Mouse (Mus musculus): ENCODE data around the gene Kcnc1. TPM values are rescaled to one million over a fixed set of nuclear protein-coding genes. Genes with fewer than 3 reads are reported as not detected.

The Kcnc1 gene
- 68.6 and 83.9 TPM in 2 replicates for polyA plus RNA-seq (2012; rRNA removed)

DNA sequence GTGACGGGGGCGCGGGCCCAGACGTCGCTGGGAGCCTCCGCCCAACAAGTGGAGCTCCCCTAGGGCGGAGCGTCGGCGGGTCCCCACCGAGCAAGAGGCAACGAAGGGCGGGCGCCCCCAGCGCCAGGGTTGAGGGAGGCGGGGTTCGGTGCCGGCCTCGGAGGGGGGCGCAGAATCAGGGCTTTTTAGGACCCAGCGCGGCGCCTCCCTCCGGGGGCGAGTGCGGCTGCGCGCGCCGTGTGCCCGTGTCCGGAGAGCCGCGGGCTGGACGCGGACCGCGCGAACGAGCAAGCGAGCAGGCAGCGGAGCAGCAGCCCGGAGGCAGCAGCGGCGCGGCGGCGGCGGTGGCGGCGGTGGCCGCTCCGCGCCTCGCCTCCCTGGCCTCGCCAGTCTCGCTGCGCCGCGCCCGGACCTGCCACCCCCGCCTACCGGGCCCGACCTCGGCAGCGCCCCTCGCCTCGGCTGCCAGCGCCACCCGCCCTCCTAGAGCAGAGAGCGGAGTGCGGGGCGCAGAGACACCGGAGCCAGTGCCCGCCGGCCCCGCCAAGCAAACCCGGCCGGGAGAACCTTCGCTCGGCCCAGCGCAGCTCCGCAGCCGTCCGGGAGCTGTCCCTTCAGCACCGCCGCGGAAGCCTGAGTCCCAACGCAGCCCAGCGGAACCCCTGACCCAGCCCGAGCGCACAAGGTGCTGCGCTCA is at the start of gene Kcnc1:
Kcnc1 (plus strand) TSS at position 267 of the 697 bp plus-strand sequence.
- DNase-seq (ENCODE audit: extremely low spot score in 1 of 2, low spot score in 1 of 2): peak in 1 of 2 experiments; percentile 71

DNA sequence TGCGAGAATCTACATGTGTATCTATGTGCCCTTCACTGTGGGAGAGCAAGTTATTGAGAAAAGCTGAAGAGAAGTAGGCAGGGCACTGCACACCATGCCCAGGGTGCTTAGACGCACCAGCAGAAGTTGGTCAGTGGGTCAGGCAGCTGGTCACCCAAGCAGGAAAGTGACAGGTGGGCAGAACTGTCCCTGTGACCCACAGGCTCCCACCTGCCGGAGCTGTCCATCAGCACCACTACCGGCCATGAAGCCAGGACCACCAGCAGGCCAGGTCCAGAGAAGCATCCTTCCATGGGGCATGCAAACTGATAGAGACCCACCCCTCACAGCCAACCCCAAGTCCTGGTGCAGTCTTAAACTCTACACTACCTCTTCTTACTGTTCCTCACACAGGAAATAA is 48.6 kb upstream of the Kcnc1 start:
- DNase-seq (ENCODE audit: extremely low spot score in 1 of 2, low spot score in 1 of 2): no peak

DNA sequence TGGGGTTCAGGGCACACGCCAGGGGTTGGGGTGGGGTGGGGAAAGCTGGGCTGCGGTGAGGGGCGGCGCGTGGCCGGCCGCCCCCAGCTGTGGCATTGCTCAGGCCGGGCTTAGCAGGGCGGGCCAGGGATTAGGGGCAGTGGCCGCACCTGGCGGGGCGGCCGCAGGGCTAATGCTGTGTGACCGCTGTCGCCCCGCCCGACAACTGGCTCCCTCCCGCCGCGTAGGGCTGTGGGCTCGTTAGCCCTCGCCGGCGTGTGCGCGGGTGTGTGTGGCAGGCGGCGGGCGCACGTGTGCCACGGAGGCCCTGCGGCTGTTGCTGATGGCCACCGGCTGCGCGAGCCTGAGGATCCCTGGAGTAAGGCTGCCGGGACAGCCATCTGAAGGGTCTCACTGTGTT is 47.5 kb upstream of the Kcnc1 start:
- DNase-seq (ENCODE audit: extremely low spot score in 1 of 2, low spot score in 1 of 2): peak in 1 of 2 experiments; percentile 6

DNA sequence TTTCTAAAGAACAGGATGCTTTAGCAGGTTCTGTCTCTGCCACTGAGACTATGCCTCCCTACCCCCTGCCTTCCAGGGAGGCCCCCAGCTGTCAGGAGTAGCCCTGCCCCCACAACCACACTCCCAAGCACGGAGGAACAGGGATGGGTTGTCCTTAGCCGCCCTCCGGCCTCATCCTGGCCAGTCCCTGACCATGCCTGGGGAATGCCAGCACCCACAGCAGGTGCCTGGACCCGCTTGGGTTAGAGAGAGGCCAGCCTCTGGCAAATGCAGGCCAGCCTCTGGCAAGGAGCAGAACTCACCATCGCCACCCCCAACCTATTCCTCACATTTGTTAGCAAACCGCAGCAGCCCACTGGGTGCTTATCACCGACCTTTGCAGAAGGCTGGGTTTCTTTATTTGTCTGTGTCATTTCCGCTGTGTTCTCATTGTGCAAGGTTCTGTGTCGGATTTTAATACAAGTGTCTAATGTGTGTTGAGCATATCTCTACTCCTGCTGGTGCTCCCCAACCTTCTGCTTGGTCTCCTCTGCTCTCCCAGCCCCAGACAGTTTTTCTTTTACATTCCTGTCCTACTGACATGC is 46.1 kb upstream of the Kcnc1 start:
- DNase-seq (ENCODE audit: extremely low spot score in 1 of 2, low spot score in 1 of 2): no peak

DNA sequence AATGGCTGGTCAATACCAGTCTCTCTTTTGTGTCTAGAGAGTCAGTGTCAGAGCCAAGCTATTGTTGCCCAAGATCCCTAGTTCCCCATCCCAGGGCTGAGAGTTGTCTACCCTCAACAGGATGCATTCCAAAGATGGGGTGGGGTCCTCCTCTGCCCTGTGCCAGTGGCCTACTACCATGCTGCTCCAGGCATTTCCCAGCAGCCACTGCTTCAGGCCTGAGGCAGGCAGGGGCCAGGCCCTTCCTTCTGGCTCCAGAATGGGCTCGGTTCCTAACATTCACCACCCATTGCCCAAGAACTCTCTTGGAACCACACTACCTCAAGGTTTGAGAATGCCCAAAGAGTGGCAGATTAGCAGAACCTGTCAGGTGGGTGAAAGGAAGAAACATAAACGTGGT is 43.5 kb upstream of the Kcnc1 start:
- DNase-seq (ENCODE audit: extremely low spot score in 1 of 2, low spot score in 1 of 2): no peak

DNA sequence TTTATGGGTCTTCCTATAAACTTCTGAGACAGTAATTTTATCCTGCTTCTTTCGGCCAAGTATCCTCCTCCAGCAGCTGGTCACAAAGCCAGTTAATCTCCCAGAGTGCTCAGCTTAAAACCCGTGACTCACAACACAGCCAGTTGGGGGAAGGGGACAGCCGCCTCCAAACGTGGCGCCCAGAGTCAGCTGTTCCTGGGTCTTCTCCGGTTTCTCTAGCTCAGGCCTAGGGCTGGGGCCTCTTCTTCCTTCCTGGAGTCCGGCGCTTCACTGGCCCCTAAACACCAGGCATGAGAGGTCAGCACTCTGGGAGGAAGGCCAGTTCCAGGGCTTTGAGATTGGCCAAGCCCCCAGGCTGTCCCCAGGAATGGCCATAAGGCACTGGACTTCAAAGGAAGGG is 43.1 kb upstream of the Kcnc1 start:
- no peak for DNase-seq (ENCODE audit: extremely low spot score in 1 of 2, low spot score in 1 of 2)

DNA sequence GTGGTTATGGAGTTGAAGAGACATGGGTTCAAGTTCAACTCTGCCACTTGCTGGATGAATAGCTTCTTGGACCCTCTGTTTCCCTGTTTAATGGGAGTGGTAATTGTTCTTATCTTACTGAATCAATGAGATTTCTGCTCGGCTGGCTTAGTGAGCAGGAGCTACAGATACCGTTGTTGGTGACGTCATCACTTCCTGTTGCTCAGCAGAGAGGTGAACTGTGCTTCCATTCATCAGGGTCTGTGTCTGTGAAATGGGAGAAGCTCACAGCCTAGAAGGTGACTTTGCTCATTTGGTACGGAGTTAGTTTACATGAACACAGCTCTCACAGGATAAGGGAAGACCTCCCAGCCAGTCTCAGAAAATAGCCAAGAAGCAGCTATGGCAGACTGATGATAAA is 42.4 kb upstream of the Kcnc1 start:
- no peak for DNase-seq (ENCODE audit: extremely low spot score in 1 of 2, low spot score in 1 of 2)

DNA sequence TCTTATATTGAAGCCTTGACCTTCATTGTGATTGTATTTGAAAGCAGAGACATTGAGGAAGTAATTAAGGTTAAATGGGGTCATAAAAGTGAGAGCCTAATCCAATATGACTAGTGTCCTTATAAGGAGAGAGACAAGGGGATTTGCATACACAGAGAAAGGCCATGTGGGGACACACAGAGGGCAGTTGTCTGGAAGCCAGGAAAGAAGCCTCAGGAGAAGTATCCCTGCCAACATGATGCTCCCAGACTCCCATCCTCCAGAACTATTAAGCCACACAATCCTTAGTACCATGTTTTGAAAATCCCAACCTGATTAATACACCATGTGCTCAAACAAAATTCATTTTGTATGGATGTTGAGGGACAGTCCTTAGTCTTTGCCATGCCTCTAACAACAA is 34.5 kb upstream of the Kcnc1 start:
- DNase-seq (ENCODE audit: extremely low spot score in 1 of 2, low spot score in 1 of 2): no peak

DNA sequence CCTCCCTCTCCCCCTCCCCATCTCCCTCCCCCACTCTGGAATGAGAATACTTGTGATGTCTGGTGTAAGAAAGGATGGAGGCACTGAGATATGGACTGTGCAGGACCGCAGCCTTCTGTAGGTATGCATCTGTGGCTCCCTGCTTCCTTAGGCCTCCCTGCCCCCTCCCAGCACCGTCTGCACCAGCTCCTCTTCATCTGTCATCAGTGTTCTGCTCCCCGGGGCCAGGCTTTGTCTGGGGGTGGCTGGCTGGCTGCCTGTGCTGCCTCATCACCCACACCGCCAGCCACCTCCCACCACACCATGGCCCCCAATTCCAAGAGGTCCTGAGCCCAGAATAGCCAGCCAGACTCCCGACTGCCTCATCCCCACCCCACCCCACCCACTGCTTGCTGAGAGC is 32.1 kb upstream of the Kcnc1 start:
- DNase-seq (ENCODE audit: extremely low spot score in 1 of 2, low spot score in 1 of 2): peak; percentile 17 to 37

DNA sequence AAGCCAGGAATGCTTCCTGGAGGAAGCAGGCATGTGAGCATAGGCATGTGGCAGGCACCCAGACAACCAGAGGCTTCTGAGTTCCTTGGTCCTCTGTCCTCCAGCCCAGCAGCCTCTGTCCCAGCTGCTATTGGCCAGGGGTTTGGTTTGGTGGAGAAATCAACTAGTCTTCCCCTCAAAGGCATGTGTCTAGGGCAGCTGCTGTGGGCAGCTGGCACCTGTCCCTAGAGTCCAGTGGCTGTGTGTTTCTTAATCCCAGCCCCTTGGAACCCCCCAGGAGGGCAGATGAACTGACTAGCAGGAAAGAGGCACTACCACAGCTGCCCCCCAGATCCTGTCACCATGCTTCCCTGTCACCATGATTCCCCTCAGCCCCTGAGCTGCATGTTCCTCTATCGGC is 30.5 kb upstream of the Kcnc1 start:
- DNase-seq (ENCODE audit: extremely low spot score in 1 of 2, low spot score in 1 of 2): no peak

DNA sequence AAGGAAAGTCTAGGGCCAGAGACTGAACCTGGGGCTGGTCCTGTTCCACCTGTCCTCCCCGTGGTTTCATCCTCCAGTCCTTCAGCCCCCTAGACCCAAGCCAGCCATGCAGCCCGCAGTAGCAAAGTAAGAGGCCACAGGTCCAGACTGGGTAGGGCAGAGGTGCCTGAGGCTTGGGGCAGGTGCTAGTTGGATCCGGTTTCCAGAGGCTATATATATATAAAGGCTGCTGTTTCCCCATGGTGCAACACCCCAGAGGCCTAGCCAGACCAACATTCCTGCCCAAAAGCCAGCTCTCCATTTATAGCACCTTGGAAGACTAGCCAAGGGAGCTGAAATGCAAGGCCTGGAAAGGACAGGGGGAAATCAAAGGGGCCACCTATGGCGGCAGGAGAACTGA is 25.2 kb upstream of the Kcnc1 start:
- no peak for DNase-seq (ENCODE audit: extremely low spot score in 1 of 2, low spot score in 1 of 2)

DNA sequence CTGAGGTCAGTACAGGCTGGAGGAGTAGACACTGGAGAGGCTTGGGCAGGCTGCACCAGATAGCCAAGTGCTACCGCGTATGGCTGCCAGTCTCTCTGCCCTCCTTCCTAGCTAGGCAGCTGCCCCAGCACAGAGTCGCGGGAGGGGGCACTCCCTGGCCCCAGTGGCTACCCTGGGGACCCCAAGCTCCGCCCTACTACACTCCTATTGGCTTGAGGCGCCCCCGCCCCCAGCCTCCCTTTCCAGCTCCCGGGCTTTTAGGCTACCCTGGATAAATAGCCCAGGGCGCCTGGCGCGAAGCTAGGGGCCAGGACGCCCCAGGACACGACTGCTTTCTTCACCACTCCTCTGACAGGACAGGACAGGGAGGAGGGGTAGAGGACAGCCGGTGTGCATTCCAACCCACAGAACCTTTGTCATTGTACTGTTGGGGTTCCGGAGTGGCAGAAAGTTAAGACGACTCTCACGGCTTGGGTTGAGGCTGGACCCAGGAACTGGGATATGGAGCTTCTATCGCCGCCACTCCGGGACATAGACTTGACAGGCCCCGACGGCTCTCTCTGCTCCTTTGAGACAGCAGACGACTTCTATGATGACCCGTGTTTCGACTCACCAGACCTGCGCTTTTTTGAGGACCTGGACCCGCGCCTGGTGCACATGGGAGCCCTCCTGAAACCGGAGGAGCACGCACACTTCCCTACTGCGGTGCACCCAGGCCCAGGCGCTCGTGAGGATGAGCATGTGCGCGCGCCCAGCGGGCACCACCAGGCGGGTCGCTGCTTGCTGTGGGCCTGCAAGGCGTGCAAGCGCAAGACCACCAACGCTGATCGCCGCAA is 19.9 kb upstream of the Kcnc1 start, which contains the start of gene Myod1:
Myod1 (plus strand) TSS at position 303 of the 836 bp plus-strand sequence.
- no peak for DNase-seq (ENCODE audit: extremely low spot score in 1 of 2, low spot score in 1 of 2)

DNA sequence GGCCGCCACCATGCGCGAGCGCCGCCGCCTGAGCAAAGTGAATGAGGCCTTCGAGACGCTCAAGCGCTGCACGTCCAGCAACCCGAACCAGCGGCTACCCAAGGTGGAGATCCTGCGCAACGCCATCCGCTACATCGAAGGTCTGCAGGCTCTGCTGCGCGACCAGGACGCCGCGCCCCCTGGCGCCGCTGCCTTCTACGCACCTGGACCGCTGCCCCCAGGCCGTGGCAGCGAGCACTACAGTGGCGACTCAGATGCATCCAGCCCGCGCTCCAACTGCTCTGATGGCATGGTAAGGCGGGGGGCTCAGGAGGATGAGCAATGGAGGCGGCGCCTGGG is 19.3 kb upstream of the Kcnc1 start:
- DNase-seq (ENCODE audit: extremely low spot score in 1 of 2, low spot score in 1 of 2): no peak

DNA sequence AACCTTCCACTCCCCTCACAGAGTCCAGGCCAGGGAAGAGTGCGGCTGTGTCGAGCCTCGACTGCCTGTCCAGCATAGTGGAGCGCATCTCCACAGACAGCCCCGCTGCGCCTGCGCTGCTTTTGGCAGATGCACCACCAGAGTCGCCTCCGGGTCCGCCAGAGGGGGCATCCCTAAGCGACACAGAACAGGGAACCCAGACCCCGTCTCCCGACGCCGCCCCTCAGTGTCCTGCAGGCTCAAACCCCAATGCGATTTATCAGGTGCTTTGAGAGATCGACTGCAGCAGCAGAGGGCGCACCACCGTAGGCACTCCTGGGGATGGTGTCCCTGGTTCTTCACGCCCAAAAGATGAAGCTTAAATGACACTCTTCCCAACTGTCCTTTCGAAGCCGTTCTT is 18.2 kb upstream of the Kcnc1 start:
- DNase-seq (ENCODE audit: extremely low spot score in 1 of 2, low spot score in 1 of 2): no peak

DNA sequence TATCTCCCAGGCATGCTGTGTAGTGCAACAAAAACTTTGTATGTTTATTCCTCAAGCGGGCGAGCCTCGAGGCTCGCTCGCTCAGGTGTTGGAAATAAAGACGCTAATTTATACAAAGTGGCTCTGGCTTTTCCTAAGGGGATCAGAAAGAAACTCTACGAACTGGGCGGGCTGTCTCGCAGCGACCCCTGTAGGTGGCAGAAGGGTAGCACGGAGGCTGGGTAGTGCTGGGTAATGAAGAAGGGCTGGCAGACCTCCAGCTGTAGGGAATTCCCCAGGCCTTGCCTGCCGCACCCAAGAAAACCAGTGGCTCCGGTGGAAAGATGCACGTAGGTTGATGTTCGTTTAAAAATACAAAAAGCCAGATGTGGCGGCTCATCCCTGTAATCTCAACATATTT is 17.3 kb upstream of the Kcnc1 start:
- DNase-seq (ENCODE audit: extremely low spot score in 1 of 2, low spot score in 1 of 2): peak in 1 of 2 experiments; percentile 83

DNA sequence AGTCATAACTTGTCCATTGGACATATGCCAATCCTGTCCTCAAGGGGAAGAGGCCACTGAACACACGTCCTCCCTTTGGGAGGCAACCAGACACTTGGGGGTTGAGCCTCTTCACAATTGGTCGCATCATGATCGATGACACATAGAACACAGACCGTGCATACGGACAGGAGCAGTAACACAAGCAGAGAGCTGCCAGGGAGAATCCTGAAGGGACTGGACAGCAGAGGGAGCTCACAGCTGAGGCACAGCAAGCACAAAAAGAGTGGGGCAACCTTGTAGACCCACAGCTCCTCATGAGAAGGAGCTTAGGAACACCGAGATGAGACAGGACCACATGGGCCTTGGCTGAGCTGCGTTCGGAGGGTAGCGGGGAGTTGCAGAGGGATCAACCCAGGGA is 15.7 kb upstream of the Kcnc1 start:
- DNase-seq (ENCODE audit: extremely low spot score in 1 of 2, low spot score in 1 of 2): peak in 1 of 2 experiments; percentile 57

DNA sequence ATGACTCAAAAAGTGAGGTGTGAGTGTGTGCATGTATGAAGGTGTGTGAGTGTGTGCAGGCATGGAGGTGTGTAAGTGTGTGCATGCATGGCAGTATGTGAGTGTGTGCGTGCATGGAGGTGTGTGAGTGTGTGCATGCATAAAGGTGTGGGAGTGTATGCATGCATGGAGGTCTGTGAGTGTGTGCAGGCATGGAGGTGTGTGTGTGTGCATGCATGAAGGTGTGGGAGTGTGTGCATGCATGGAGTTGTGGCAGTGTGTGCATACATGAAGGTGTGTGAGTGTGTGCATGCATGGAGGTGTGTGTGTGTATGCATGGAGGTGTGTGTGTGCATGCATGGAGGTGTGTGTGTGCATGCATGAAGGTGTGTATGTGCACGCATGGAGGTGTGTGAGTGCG is 8.9 kb upstream of the Kcnc1 start:
- DNase-seq (ENCODE audit: extremely low spot score in 1 of 2, low spot score in 1 of 2): no peak

DNA sequence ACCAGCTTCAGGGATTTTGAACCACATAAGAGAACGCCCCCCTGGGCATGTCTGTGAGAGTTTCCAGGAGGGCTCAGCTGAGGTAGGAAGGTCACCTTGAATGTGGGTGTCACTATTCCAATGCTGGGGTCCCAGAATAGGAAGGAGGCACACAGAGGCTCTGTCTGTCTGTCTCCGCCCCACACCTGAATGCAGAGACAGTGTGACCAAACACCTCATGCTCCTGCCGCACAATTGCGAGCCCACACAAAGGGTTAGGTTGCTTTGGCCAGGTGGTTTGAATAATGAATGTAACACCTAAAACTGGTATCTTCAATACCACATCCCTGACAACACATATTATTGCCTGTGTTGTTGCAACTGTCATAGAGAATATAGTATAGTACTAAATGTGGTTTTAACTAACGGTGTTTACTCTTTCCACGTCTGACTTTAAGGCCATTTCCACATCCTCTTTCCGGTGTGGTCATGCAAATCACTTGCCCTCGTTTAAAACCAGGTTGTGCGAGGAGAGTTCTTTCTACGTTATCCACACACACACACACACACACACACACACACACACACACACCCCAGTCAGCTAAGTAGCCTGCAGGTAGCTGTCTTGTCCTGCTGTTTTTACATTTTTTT is 6.7 kb upstream of the Kcnc1 start:
- no peak for DNase-seq (ENCODE audit: extremely low spot score in 1 of 2, low spot score in 1 of 2)

DNA sequence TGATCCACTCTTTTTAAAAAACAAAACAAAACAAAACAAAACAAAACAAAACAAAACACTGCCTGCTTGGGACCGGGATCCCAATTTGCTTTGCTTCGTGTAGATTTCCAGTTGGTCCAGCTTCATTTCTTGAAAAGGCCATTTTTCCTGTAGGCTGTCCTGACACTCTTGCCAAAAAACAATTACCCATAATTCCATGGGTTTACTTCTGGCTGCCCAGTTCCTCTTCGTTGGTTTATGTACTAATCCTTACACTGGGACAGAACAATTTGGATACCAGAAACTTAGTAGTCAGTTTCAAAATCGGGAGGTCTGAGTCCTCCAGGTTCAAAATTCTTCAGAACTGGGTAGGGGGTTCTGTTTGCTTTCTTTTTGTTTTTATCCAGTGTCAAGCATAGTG is 6.1 kb upstream of the Kcnc1 start:
- DNase-seq (ENCODE audit: extremely low spot score in 1 of 2, low spot score in 1 of 2): no peak

DNA sequence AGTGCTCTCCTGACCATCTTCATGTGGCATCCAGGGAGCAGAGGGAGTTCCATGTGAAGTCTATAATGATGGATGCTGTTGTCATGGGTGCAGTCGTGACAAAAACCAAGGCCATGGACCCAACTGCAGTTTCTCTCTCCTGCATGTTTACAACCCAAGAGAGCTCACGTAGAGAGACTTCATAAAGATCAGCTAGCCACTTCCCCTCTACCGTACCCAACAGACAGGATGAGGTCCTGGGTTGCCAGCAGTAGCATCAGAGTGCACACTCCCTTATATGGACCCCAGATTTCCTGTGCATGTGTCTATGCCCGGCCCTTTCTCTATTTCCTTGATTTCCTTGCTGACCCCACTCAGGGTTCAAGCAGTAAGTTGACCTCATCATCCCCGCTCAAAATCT is 4.6 kb upstream of the Kcnc1 start:
- no peak for DNase-seq (ENCODE audit: extremely low spot score in 1 of 2, low spot score in 1 of 2)

DNA sequence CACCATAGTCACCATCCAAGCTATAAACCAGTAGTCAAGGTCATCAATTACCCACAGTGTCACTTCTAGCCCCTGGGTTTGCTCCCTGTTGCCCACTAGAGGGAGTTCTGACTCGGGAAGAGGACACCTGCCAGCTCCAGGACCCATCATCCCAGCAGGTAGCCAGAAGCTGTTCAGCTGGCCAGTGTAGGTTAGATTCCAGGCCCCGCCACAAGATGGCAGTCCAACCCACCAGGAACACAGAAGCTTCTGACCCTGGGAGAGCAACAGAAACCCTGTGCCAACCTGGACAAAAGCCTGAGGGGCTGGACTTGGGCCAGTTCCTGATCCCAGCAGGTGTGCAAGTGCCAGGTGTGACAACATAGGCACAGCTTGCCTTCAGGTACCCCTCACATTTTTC is 3.2 kb upstream of the Kcnc1 start:
- peak; percentile 59 to 92 for DNase-seq (ENCODE audit: extremely low spot score in 1 of 2, low spot score in 1 of 2)
